Mouse (Mus musculus) naive thymus-derived CD4-positive, alpha-beta T cell, adult 2 months (primary cell): Measurements from ENCODE around the gene Ajm1.
"Not testable (repeated sequence)": the region's sequence is repeated elsewhere in the genome, so short reads cannot be mapped to it uniquely, and the experiment has no call there.

Source experiments
- DNase-seq: peaks from one replicate; pipeline ENCODE4 v3.0.0-alpha.2; 2011; ENCODE audit warnings: low read depth

Ajm1 gene

DNA sequence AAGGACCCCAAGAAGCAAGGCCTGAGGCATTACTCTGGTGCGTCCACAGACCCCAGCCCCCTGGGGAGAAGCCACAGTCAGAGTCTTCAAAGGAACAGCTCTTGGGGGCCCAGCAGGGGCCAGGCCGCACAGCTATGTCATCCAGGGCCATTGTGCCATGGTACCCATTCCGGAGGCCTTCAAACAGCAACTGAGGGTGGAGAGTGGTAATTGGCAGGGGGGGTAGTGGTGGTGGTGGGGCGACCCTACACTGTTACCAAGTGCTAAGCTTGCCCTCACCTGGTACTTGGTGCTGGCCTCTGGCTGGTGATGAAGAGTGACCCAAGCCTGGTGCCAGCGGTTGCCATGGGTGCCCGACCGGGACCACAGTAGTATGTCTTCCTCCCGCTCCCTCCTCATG, 15.8 kb downstream of the Ajm1 start:
- DNase-seq: no peak

DNA sequence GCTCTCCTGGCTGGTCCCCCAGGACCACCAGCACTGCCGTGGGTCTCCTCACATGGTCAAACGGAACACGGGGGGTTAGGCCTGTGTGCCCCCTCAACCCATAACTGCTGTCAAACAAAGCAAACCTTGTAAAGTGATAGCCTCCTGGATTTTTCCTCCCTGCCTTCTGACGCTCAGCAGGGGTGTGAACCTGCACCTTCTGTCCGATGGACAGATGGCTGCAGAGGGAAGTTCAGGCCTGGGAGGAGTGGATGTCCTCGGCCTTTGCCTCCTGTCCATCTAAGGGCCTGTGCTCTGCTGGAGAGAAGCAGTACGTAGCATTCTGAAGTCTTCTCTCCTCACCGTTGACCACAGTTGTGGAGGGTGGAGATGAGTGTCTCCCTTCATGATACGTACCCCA, 19.6 kb downstream of the Ajm1 start:
- no peak for DNase-seq

DNA sequence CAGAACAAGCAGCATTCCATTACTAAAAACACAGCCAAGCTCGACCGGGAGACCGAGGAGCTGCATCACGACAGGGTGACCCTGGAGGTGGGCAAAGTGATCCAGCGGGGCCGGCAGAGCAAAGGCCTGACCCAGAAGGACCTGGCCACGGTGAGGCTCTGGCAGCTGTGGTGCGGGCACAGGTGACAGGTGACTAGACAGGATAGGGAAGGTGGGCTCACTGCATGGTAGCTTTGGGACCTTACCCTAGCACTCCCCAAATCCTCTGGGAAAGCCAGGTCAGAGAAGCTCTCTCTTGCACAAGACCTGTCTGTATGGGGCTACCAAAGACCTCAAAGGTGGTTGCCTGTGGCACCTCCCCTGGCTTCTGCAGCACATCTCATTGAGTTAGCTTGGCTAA, 21.0 kb downstream of the Ajm1 start:
- no peak for DNase-seq

DNA sequence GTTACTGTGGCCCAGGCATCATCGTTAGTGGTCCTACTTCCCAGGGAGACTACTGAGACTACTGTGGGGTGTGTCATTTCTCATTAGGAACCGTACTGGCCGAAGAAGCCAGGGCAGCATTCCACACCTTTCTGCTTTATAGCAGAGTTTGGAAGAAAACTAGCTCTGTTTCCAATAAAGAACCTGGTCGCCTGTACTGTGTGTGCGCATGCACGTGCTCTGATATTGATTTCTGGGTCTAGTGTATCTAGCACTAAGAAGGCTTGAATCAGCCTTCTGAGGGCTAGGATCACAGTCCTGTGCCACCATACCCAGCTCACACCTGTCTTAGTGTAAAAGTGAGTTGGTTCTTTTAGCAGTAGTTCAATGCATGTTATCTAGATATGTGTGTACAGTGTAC, 22.8 kb downstream of the Ajm1 start:
- no peak for DNase-seq

DNA sequence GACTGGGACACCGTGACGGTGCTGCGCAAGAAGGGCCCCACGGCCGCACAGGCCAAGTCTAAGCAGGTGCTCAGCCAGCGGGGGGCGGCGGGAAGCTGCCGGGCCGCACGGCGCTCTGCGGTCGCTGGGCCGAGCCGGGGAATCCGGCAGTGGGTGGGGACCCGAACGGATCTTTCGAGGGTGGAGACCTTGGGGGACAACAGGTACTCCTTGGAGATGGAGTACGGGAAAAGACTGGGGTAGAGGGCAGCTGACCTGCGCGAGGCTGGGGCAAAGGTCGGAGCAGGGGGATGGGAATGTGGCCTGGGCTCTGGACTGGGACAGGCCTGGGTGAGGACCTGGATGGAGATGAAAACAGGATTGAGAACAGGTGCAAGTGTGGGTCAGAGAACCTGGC, 23.6 kb downstream of the Ajm1 start:
- no peak for DNase-seq

GRCm38 (mm10) chr2:25557221-25557963, 24.2 kb downstream of the Ajm1 start, which contains the start of gene Edf1:
Edf1 (plus strand) TSS chr2:25557847.
- peak; percentile 90 for DNase-seq

DNA sequence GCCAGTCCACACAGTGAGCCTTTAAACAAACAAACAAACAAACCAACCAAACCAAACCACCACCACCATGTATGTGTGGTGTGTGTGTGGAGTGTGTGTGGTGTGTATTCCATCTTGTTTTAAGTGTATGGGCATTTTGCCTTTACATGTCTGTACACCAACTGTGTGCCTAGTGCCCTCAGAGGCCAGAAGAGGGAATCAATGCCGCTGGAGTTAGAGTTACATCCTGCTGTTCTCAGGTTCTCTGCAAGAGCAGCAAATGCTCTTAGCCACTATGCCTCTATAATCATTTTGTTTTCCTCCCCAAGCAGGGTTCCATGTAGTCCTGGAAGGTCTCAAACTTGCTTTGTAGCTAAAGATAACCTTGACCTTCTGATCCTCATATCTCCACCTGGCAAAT, 25.3 kb downstream of the Ajm1 start:
- no peak for DNase-seq

DNA sequence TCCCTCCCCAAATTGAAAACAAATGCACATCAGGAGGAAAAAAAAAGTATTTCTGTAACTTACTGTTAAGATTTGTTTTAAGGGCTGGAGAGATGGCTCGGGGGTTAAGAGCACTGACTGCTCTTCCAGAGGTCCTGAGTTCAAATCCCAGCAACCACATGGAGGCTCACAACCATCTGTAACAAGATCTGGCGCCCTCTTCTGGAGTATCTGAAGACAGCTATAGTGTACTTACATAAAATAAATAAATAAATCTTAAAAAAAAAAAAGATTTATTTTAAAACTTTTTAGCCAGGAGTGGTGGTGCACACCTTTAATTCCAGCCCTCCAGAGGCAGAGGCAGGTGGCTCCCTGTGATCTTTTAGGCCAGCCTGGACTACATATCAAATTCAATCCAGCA, 26.1 kb downstream of the Ajm1 start:
- DNase-seq: not testable (repeated sequence)

- not testable (repeated sequence) for DNase-seq
These were observed 28.3 kb downstream of the Ajm1 start for GRCm38 (mm10) chr2:25553171-25553786.

- peak; percentile 61 for DNase-seq
These were observed 30.4 kb downstream of the Ajm1 start for GRCm38 (mm10) chr2:25551186-25551585.

- DNase-seq: peak; percentile 89
These were observed 32.3 kb downstream of the Ajm1 start for GRCm38 (mm10) chr2:25549021-25549991.

DNA sequence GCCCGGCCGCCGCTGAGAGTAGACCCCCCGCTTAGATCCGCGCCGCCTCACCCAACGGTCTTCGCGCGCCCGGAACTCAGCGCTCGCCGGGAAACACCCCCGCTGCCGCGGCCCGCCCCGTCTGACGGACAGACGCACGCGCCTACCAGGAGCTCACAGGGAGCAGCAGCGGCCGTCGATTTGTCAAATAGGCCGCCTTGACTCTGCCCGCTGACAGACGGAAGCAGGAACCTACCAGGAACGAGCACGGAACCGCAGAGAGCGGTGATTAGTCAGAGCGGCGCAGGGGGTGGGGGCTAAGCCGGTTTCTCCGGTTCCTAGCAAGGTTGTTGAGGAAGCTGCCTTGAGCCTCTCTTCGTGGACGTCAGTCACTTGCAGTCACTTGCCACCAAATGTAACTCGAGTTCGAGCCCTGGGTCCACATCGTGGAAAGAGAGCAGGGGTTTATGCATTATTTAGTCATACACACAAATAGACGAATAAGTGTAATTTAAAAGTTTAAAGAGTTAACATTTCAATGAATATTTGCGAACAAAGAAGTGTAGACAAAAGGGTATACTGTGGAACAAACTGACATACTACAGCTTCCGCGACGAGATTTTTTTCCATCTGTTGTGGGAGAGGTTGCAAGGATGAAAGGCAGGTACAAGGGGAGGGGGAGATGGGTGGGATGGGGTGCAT, 34.6 kb downstream of the Ajm1 start, which contains the start of gene Traf2:
TSS of gene Traf2 (minus strand) at position 130 of the 681 bp plus-strand sequence.
- peak; percentile 98 for DNase-seq

DNA sequence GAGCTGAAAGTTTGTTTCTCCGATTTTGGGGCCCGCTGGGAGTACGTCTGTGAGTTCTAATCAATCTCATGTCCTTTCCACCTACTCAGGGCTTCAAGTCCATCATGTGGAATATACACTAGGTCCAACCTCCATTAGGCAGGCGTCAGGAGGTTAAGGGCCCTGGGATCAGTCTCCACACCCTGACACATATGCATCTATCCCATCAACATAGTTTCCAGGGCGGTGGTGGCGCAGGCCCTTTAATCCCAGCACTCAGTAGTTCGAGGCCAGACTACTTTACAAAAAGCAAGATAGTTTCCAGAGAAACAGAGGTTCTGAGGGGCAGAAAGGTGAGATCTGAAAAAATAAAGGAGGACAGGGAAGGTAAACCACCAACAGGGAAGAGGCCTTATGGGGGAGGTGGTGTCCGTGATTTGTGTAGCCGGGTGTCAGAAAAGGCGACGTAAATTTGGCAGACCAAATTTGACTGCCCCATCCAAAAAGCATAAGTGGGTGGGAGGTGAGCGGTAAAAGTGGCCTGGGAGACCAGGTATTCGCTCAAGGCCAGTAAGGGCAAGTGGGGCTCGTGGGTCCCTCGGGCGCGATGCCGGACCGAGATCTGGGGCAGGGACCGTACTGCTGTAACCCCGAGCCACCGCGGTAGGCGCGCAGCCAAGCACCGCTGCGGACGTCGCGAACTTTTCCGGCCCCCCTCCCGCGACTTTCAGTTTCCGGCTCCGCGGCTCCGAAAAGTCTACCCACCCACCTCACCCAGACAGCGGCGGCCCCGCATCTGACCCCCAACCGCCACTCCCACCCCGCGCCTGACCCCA, 35.4 kb downstream of the Ajm1 start:
- DNase-seq: peak; percentile 36

GRCm38 (mm10) chr2:25541644-25542367, 39.8 kb downstream of the Ajm1 start:
- no peak for DNase-seq

DNA sequence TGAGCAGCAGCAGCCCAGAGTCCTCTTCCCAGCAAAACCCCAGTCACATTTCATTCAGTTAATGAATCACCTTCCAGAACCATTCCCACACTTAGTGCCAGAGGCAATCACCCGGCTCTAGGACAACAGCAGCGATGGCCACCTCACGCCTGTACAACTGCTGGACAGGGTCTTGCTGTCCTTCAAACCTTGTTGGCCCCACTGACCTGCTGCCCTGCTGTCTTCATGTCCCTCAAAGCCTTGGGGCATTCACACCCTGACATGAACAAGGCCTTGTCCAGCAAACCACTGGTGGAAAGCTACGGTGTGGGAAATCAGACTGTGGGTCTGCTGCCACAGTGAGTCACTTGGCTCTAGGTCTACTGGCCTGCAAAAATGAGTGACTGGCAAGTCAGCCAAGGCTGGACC, 41.0 kb downstream of the Ajm1 start:
- no peak for DNase-seq

DNA sequence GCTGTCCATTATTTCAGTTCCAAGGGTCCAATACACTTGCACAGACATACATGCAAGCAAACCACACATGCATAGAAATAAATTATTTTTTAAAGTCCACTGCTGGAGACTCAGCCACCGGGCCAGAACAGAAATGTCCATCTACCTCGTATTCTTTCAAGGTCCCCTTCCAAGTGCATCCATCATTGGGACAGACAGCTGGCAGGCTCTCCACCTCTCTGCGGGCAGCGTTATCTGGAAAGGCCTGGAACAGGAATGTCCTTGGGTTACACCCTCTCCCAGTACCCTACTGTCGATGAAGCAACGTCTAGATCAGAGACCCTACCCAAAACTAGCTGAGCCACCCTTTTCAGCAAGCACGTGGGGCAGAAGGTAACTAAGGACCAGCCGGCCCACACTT, 45.0 kb downstream of the Ajm1 start:
- no peak for DNase-seq

DNA sequence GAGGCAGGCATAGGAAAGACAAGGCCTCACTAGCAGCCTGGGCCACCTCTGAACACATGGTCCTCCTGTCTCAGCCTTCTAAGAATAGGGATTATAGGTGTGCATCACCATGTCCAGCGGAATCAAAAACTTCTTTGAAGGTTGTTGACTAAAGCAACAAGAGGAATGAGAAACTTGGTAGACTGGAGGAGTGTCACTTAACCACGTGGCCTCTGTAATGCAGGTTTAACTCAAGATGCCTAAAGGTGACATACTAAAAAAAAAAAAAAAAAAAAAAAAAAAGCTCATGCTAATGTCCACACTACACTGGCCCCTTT, 46.7 kb downstream of the Ajm1 start:
- DNase-seq: no peak

- peak; percentile 82 for DNase-seq
These were observed 47.2 kb downstream of the Ajm1 start for GRCm38 (mm10) chr2:25534178-25534865.

GRCm38 (mm10) chr2:25533707-25534106, 47.9 kb downstream of the Ajm1 start:
- DNase-seq: no peak
